Mouse (Mus musculus): Measurements from ENCODE around the gene Gm20388.

Gene Gm20388

DNA sequence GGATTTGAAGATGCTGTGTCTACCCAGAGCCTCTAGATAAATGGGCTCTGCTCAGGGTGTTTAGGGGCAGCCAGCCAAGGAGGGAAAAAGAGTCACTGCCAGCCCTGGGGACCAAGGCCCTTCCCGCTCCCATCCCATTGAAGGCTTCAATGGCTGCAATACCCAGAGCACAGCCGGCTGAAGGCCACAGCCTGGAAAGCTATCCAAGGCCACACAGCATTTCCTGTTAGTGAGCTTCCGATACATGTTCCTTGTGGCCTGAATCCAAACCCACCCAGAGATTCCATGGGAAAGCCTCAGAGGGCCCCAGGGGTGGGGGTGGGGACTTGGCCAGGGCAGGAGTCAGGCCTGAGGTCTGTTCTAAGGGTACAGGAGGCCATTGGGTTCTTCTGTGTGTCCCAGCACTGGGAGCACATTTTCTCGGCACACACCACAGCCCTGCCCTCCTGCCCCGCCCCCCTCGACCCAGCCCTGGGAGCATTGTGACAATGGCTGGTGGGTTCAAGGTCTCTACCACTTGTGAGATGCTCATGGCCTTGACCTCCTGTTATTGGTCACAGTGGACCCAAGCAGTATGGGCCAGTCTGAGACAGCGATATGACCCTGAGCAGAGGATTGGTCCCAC is 294.2 kb downstream of the Gm20388 start:
- no peak for DNase-seq (ENCODE audit: low spot score)

DNA sequence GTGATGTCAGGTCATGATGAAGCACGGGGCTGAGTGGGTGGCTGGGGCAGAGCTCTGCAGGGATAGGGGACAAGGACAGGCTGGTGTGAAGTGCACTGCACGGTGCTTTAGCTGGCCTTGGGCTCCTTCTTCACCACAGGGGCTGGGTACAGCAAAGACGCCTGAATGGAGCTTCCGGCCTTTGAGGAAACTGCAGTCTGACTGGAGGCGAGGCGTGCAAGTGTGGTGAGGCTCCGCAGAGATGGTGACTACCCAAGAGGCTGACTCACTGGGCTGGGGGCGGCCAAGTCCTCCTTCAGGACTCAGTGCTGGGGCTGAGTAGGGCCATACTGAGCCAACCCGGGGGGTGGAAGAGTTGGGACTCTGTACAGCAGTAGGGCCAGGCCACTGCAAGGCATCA is 295.3 kb downstream of the Gm20388 start:
- no peak for DNase-seq (ENCODE audit: low spot score)

DNA sequence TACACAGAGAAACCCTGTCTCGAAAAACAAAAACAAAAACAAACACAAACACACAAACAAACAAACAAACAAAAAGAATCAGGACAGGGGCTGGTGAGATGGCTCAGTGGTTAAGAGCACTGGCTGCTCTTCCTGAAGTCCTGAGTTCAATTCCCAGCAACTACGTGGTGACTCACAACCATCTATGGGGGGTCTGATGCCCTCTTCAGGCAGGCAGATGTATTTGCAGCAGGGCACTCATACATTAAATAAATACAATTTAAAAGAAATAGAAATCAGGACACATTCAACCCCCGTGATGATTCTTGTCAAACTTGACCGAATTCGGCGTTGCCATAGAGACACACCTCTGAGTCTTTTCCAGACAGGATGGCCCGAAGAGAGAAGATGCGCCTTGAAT is 296.7 kb downstream of the Gm20388 start:
- DNase-seq (ENCODE audit: low spot score), result no peak

DNA sequence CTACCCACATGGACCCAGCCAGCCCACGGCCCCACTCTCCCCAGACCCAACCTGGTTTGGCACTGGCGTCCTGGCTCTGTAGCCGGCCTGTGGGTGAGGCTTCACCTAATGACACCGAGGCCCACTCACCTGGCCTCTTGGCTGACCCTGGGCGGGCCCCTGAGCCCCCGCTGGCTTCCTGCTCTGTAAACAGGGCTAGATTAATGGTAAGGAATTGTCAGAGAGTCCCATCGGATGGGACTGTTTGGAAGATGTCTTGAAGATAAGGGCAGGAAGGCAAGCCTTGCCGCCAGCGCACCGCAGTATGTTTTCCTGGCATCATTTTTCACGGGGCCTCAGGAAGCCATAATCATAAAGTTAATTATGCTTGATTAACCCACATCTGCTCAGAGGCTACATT is 297.5 kb downstream of the Gm20388 start:
- DNase-seq (ENCODE audit: low spot score), result no peak

DNA sequence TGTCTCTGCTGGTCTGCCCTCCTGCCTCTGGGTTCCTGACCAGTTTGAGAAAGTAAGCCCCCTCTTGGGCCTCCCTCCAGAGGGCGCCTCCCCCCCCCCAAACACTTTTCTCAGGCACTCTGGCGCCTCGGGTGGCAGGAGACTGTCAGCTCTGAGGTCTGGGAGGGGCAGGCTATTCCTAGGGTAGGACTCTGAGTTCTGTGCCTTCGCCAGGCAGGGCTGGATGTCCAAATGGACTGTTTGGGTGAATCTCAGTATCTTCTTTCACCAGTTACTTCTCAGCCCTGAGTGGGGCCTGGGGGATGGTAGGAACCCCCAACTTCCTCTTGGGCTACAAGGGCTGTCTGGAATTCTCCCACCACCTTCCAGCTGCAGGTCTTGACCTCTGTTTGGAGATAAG is 300.7 kb downstream of the Gm20388 start:
- DNase-seq (ENCODE audit: low spot score), result no peak

DNA sequence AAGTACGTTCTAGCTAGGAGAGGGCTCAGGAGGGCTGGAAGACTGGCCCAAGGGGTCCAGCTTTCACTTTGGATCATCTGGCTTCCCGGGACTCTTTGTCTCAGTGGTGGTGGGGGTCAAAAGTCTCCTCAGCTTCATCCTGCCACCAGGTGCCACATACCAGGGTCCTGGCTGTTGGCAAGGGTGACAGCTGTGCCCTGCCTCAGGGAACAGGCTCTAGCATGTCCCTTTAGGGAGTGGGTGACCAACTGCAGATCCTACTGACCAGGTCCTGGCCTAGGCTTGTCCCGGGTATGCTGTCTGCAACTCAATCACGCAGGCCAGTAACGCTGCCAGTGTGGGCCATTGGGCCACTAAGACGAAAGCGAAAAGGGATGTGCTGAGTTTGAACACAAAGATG is 302.0 kb downstream of the Gm20388 start:
- DNase-seq (ENCODE audit: low spot score), result no peak

DNA sequence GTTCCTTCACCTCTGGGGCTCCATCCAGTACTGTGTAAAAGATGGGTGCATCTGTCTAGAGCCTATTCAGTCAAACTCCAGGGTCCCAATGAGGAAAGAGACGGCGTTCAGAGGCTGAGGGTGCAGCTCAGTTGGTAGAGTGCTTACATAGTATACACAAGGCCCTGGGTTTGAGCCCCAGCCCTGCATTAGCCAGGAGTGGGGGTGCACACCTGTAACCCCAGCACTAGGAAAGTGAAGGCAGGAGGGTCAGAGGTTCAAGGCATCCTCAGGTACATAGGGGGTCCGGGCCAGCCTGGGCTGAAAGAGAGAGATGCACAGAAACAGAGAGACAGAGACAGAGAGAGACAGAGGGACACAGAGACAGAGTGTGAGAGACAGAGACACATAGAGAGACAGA is 302.6 kb downstream of the Gm20388 start:
- no peak for DNase-seq (ENCODE audit: low spot score)

DNA sequence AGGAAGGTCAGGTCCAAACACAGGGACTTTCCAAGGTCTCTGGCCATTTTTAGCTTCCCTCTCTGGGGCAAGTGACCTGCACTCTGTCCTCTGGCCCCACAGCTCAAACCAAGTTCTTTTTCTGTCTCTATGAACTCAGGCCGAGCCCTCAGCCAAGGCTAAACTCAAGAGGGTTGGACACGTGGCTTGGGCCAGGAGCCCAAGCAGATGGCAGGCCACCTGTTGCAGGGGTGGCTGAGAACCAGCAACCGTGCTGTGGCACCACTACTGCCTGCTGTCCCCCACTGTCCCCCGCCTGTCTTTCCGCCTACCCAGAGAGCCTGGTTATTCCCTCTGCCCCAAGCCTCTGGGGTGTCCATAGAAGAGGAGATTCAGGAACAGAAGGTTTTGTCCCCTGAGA is 303.3 kb downstream of the Gm20388 start:
- no peak for DNase-seq (ENCODE audit: low spot score)

DNA sequence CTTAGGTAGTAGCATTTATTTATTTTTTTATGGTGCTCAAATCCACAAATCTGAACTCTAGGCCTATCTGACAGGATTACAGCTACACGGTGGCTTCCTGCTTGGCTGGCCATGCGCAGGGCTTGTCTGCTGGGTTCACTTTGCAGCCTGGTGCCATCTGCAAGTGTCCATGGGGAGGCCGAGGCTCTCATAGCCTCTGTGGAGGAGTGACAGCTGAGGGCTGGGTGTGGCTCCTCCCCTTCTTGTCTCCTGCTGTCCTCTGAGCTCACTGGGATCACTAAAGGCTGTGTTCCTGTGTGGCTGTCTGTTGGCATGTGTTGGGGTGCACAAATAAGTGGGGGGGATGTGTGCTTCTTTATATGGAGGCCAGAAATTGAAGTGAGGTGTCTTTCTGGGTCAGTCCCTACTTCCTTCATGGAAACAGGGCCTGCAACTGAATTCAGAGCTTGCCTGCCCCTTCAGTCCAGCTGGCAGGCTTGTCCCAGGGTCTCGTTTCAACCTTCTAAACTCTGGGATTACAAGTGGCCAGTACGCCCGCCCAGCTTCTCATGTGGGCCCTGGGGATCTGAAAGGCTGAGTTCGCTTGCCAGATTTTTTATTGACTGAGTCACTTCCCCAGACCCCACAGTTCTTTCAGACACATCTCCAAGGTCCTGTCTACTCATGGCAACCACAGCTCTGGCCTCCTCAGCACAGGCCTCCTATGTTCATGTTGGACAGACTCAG is 304.9 kb downstream of the Gm20388 start:
- no peak for DNase-seq (ENCODE audit: low spot score)

DNA sequence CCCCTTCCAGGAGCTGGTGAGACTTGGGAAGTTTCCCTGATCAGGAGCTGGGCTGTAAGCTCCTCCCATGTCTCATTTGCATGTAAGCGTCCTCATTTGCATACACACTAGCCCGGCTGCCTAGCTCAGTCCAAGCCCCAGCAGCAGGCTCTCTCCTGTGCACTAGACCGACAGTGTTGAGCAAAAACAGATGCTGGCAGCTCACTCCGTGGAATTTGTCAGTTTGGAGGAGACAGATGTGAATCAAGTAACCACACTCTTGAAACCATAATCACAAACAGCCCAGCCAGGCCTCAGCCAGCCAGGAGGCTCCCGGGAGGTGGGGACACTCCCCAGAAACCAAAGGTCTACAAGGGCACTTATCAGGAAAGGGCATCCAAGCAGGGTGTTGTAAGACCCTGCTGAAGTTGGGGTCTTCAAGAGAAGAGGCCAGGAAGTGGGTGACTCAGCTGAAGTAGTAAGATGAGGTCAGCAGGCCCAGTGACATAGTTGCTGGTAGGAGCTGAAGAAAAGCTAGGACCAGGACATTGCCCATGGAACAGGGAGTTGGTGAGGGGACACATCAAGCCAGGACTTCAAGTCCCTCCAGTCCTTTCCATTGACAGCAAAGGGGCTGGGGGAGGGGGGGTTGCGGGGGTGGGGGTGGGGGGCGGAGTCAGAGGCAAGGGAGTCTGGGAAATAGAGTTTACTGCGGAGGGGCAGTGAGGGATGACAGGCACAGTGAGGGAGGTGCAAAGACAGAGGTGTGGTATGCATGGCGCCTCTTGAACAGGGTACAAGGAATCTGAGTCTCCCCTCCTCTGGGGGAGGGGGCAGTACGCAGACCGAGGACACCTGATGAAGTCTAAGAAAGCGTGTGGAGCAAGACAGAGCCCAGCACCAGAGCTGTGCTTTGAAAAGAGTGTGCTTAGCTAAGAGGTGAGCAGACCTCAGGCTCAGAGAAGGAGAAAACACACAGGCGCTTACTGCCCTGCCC is 306.5 kb downstream of the Gm20388 start:
- no peak for DNase-seq (ENCODE audit: low spot score)

DNA sequence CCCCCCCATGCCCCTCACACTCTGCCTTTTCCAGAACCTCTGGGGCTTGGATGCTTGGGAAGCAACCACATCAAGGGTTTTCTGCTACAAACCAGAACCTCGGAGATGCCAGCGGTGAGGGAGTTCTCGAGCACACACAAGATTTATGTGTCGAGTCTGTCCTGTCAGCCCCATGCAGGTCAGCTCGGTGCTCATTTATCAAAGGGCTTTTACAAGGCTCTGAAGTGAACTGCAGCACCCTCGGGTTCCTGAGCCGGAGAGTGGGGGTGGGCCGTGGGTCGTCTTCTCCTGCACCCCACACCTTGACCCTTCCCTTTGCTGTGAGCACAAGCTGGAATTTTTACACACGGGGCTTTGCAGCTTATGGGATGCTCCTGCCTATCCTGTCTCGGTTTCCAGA is 311.9 kb downstream of the Gm20388 start:
- no peak for DNase-seq (ENCODE audit: low spot score)

DNA sequence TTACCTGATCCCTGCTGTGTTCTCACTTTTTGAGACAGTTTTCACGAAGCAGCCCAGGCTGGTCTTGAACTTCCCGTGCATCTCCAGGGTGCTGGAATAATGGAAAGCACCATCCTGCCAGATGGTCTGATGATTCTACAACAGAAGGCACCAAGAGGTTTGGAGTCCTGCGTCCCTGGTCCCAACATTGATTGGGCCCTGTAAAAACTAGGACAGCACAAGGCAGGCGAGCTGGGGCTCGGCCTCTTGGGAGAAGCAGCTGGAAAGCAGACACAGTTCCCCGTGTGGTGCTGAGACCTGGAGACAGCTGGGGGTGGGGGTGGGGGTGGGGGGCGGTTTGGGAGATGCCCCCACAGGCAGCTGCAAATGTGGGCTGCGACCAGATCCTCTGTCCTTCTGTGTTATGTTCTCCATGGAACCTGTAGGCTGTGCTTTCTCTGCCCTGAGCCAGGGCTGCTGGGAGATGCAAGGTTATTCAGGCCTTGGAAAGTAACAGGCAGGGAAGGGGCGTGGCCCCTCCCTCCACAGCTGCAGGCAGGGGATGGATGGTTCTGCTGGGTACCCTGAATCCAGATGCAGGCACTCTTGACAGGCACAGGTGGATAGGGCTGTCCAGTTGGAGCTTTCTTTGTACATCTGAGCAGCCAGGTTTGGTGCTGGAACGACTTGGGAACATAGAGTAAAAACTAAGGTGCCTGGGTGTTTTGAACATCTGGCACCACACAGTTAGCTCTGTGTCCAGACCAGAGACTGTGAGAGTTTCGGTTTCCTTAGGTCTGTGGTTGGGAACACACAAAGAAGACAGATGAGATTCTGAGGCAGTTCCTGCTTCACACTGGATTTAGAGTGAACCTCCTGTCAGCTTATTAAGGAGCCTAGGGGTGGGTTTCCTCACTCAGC is 314.1 kb downstream of the Gm20388 start:
- no peak for DNase-seq (ENCODE audit: low spot score)

DNA sequence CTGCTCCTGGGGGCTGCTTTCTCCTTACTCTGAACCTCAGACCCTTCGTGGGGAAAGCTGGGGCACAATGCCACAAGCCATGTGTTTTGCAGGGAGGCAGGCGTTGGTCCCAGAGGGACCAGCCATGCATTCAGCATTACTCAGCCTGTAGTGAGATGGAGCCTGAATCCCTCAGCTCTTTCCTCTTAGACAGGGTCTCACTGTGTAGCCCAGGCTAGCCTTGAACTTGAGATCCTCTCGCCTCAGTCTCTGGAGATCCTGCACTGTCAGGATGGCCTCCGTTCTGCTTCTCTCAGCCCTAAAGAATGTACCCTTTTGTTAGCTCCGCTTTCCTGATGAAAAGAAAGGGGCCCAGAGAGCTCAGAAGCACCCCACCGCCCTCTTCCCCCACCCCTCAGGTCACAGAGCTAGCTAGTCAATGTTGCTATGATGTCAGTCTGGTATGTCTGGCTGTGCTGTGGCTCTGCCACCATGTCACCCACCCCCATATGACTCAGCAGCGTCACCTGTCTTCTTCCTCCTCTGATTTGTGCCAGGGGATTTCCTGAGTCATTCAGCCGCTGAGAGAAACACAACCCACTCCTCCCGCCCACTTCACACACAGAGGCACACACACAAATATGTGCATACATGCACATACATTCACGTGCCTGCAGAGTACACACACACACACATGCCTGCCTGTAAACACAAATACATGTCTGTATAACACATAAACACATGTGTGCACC is 314.9 kb downstream of the Gm20388 start:
- DNase-seq (ENCODE audit: low spot score), result no peak

DNA sequence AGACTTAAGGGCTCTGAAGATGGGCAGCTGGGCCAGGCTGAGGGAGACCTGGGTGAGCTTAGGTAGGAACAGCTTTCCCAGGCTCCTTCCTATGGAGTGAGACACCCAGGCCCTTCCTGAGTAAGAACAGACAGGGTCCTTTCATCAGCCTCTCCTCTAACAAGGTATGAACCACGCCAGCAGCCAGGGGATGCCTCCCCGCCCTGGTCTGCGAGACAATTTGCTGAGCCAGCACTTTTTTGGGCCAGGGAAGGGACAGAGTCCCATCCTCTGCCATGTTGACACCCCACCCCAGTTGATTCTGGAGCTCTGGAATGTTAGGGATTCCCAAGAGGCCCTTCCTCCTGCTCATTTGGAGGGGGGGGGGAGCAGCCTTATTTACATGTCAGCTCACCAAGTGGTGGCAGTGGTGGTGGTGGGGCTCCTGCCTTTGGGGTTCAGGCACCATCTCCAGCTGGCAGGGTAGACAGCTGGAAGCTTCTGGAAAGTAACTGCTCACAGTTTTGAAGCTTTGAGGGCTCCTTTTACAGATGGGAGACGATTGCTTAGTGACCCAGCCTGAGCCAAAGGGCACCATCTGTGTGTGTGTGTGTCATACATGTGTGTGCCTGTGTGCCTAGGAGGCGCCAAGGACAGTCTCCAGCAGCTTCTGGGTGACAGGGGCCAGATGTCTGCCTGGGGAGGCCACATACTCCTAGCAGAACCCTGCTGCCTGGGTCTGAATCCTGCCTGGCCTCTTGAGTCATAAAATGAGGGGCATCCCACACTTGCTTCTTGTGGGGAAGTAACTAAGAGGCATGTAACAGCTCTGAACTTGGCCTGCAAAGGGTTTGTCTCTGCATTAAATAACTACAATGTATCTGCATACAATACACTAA is 316.3 kb downstream of the Gm20388 start:
- DNase-seq (ENCODE audit: low spot score), result no peak

DNA sequence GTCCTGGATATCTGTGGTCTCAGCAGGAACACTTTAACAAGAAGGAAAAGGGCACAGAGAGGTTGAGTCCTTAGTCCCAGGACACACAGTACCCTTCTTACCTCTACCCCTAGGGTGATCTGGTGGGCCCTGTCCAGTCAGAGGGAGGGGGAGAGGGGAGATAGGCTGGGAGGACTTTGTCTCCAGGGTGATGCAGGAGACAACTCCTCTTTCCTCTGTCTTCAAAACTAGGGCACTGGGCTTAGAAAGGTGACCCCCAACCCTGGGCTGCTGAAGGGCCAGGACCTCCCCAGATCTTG is 316.9 kb downstream of the Gm20388 start:
- no peak for DNase-seq (ENCODE audit: low spot score)

DNA sequence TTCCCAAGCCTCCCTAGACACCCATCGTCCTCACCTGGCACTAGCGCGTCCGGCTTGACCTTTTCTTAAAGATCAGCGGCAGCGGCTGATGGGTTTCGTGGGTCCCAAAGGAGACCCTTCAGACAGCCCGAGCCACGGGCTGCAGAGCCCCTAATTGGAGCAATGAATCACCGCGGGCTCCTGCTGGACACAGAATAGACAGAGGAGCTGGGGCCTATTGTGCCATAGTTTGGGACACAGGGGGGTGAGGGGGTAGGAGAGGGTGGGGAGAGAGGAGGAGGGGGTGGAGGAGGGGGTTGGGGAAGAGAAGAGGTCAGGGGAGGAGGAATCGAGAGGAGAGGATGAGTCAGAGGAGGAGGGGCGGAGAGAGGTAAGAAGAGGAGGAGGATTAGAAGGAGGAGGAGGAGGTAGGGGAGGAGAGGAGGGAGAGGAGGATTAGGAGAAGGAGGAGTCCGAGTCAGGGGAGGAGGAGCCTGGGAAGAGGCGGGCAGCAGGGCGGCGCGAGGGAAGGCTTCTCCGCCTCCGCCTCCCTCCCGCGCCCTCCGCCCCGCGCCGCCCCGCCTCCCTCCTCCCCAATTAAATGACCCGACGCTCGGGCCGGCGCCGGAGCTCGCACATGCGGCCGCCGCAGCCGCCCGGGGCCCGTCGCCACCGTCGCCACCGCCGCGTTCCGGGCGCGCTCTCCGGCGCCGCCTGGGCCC is 317.4 kb downstream of the Gm20388 start, which contains the start of gene Gse1:
Gene Gse1, plus strand, starts transcription at position 566 of the 701 bp plus-strand sequence.
- no peak for DNase-seq (ENCODE audit: low spot score)

DNA sequence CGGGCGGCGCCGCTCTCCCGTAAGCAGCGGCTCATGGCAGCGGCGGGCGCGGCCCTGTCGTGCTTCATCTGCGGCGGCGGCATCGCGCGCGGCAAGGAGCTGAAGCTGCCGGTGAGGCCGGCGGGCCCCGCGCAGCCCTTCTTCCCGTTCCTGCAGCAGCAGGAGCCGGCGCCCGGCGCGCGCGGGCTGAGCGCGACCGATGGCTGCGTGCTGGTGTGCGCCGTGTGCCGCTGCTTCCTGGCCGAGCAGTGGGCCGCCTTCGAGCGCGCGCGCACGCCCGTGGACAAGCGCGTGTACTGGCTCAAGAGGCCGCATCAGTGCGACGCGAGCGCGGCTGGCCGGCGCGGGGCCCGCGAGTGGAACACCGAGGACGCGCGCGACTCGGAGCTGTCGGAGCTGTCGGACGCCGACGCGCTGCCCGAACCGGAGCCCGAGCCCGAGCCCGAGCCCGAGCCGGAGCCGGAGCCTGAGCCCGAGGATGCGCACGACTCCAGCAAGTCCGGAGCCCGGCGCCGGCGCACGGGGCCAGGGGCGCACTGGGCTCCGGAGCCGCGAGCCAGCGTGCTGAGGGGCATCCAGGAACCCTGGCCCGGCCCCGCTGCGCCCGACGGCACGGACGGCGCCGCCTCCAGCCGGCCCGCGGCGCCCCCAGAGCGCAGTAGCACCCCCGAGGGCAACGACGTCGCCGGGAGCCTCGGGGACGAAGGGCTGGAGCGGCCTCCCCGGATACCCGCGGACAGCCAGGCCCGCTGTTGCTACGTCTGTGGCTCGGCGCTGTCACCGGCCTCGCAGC is 318.3 kb downstream of the Gm20388 start:
- no peak for DNase-seq (ENCODE audit: low spot score)

DNA sequence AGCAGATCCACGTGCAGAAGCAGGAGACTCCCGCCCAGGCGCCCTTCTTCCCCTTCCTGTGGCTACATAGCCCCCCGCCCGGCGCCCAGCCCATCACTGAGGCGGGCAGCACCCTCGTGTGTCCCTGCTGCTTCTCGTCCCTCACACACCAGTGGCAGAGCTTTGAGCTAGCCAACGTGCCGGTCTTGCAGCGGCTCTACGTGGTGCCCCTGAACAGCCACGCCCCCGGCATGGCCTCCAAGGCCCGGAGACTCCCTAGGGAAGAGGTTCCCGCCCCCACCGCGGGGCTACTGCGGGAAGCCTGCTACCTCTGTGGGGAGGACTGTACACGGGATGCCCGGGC is 318.9 kb downstream of the Gm20388 start:
- no peak for DNase-seq (ENCODE audit: low spot score)

DNA sequence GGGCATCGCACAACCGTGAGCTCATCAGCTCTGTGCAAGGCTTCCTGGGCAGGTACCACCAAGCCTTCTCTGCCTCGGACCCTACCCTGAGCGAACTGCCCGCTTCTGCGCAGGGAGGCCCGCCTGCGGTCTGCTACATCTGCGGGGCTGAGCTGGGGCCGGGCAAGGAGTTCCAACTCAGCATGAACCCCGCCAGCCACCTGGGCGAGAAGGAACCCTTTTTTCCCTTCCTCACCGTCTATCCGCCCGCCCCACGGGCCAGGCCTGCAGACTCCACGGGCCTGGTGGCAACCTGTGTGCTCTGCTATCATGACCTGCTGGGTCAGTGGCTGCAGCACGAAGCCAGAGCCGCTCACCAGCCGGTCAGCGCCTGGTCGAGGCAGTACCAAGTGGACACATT is 319.4 kb downstream of the Gm20388 start:
- no peak for DNase-seq (ENCODE audit: low spot score)

Measured in T-cell, adult 2 months (primary cell).